Mouse (Mus musculus) limb, embryonic 14.5 days (tissue): ENCODE data around the gene Cebpa. TPM values are rescaled to one million over a fixed set of nuclear protein-coding genes. Genes with fewer than 3 reads are reported as not detected.

Source experiments
- ATAC-seq: fragments of 200-750 bp; cut with Nextera tagmentation; 2 replicates; pipeline ENCODE4 v1.8.0; 2017; ENCODE audit warnings: low read depth, moderate number of reproducible peaks, moderate TSS enrichment; ENCODE audit not compliant: low FRiP score
- DNase-seq: peaks from one replicate; pipeline ENCODE4 v3.0.0-alpha.2; 2015; ENCODE audit warnings: low spot score
- H3K27ac ChIP-seq: fragments of 300-500 bp; sonication (generic); replicated peaks from 2 replicates; pipeline ENCODE4 v1.5.1; 2014; ENCODE audit warnings: low read depth, mild to moderate bottlenecking, low read length, moderate library complexity, mixed read lengths
- H3K27me3 ChIP-seq: fragments of 300-500 bp; sonication (generic); 2 replicates; pipeline ENCODE4 v1.6.1; 2014; ENCODE audit warnings: low read length, mixed read lengths; ENCODE audit not compliant: control insufficient read depth, insufficient read depth
- H3K36me3 ChIP-seq: fragments of 300-500 bp; sonication (generic); 2 replicates; pipeline ENCODE4 v1.6.1; 2014; ENCODE audit warnings: mild to moderate bottlenecking, low read length, moderate library complexity, mixed read lengths; ENCODE audit not compliant: control insufficient read depth, insufficient read depth
- H3K4me1 ChIP-seq: fragments of 300-500 bp; sonication (generic); 2 replicates; pipeline ENCODE4 v1.6.1; 2014; ENCODE audit warnings: antibody characterized with exemption, low read length, mixed read lengths; ENCODE audit not compliant: control insufficient read depth, insufficient read depth
- H3K4me2 ChIP-seq: fragments of 300-500 bp; sonication (generic); replicated peaks from 2 replicates; pipeline ENCODE4 v1.6.1; 2014; ENCODE audit warnings: low read depth, mild to moderate bottlenecking, low read length, moderate library complexity; ENCODE audit not compliant: severe bottlenecking
- H3K4me3 ChIP-seq: fragments of 300-500 bp; sonication (generic); replicated peaks from 2 replicates; pipeline ENCODE4 v1.5.1; 2014; ENCODE audit warnings: low read length
- H3K9ac ChIP-seq: fragments of 300-500 bp; sonication (generic); 2 replicates; pipeline ENCODE4 v1.6.1; 2014; ENCODE audit warnings: mild to moderate bottlenecking, low read depth, low read length, moderate library complexity; ENCODE audit not compliant: severe bottlenecking
- H3K9me3 ChIP-seq: fragments of 300-500 bp; sonication (generic); 2 replicates; pipeline ENCODE4 v1.6.1; 2016; ENCODE audit warnings: low read length; ENCODE audit not compliant: control insufficient read depth
- POLR2A ChIP-seq: fragments of 200-500 bp; IDR thresholded peaks from 2 replicates; pipeline ENCODE4 v1.8.0; 2012; ENCODE audit warnings: inconsistent platforms, mild to moderate bottlenecking, moderate library complexity, borderline replicate concordance; ENCODE audit not compliant: insufficient read depth, insufficient read length; ENCODE audit errors: extremely low read depth
- WGBS: fragments of 180-500 bp; shearing (Covaris S2); extraction: QIAGEN DNeasy Blood & Tissue Kit; methylation state at CpG from one replicate; pipeline ENCODE4 v1.1.7; 2014; 5-methylcytosine and 5-hydroxymethylcytosine counted together
- polyA plus RNA-seq, 2 experiments: library from polyadenylated mRNA; depleted of rRNA in 1 of 2; stranded (reverse) in 1 of 2; unstranded in 1 of 2; fragments of >200 nt; fragmentation: Nextera tagmentation in 1 of 2; extraction: Ambion mirVana in 1 of 2; gene quantifications; 2 replicates each; pipeline versions ENCODE4 v1.2.1 to v1.2.3; 2012 to 2014

Cebpa gene
- polyA plus RNA-seq, 2 experiments, result 14.6 to 25.4 TPM

DNA sequence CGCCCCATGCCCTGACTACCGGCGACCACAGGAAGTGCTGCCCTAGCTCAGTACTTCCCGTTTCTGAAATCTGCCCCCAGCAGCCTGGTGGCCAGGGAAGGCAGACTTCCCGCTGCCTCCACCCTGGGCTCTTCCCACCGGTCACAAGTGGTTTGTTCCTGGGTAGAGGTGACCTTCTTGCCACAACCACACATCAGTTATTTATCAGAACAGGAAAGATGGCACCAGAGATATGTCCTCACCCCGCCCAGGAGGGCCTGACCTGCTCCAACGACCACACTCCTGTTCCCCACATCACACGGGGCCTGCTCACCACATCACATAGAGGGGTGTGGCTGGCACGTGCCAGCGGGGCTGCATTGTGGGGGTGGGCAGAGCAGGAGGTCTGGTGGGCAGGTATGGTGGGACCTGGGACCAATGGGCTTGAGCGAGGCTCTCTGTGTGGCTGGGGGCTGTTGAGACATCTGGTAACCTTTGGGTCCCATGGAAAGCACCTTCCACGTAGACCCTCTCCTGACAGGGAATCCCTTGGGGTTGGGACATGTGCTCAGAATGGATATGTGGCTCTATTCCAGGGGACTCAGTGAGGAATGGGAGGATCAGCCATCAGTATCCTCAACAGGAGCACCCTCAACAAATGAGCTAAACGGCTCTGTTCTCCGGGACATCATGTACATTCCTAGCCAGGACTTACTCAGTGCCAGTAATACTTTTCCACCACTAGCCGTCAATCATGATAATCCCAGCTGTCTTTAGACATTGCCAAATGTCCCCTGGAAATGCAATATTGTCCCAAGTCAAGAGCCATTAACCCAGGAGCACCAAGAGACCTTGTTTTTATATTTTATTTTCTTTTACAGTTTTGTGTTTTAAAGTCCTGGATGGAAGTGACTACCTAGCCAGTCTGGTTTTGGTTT, 37.7 kb downstream of the Cebpa start:
- 72% methylated on average over 16 of the region's 16 CpGs for WGBS
- DNase-seq (no peak), ATAC-seq (no peak)
- Histone ChIP-seq H3K4me2 (no peak overlapping the region), H3K4me1 (no peaks in the 10 kb centered on the region), H3K4me3 (no peak overlapping the region), H3K9ac (no peak overlapping the region), H3K27ac (no peak overlapping the region), H3K36me3 (no peaks in the 10 kb centered on the region), H3K27me3 (no peaks in the 10 kb centered on the region), H3K9me3 (no peaks in the 10 kb centered on the region)
- no peak for TF ChIP-seq POLR2A

DNA sequence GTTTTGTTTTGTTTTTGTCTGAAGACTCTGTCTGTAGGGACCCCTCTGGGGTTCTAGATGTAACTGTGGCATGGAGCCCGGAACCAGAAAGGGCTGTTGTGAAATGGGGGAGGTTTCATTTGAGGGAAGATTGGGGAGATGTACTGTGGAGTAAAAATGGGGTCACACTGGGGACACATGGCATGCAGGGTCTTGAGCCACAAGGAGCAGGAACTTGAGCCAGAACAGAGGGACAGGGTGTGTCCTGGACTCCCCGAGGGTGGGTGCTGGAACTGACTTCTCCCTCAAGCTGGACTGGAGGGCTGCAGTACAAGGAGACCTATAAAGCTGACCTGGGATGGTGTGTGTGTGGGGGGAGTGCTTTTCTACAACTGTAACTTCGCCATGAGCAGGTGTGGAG, 38.4 kb downstream of the Cebpa start:
- H3K27ac ChIP-seq, result no peak overlapping the region
- H3K4me2 ChIP-seq, result no peak overlapping the region
- H3K36me3 ChIP-seq, result no peaks in the 10 kb centered on the region
- H3K4me1 ChIP-seq, result no peaks in the 10 kb centered on the region
- DNase-seq, result no peak
- no peaks in the 10 kb centered on the region for H3K27me3 ChIP-seq
- no peak for ATAC-seq
- no peak for TF ChIP-seq POLR2A
- H3K9ac ChIP-seq, result no peak overlapping the region
- WGBS, result 61% methylated on average over 3 of the region's 3 CpGs
- no peaks in the 10 kb centered on the region for H3K9me3 ChIP-seq
- no peak overlapping the region for H3K4me3 ChIP-seq

DNA sequence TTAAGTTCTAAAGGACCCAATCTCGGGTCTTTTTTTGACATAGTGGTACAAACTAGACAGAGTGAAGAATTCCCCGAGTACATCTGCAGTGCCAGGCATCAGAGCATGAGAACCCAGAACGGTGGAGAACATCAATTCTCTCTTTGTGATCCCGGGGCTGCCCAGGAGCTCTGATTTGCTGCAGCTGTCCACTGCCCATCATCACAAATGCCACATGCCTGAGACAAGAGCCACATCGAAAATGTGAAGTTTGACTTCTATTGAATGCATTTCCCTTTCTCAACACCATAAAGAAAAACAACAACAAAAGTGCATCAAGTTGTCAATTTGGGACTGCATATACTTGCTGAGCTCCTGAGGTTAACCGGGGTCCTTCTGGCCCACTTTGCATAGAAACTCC, 43.4 kb downstream of the Cebpa start:
- no peaks in the 10 kb centered on the region for H3K4me1 ChIP-seq
- H3K27me3 ChIP-seq, result no peaks in the 10 kb centered on the region
- no peak overlapping the region for H3K4me3 ChIP-seq
- WGBS, result 70% methylated on average over 6 of the region's 6 CpGs
- TF ChIP-seq POLR2A, result no peak
- no peak overlapping the region for H3K9ac ChIP-seq
- H3K9me3 ChIP-seq, result no peaks in the 10 kb centered on the region
- H3K36me3 ChIP-seq, result no peaks in the 10 kb centered on the region
- DNase-seq (no peak), ATAC-seq (no peak)
- H3K27ac ChIP-seq, result no peak overlapping the region
- no peak overlapping the region for H3K4me2 ChIP-seq

DNA sequence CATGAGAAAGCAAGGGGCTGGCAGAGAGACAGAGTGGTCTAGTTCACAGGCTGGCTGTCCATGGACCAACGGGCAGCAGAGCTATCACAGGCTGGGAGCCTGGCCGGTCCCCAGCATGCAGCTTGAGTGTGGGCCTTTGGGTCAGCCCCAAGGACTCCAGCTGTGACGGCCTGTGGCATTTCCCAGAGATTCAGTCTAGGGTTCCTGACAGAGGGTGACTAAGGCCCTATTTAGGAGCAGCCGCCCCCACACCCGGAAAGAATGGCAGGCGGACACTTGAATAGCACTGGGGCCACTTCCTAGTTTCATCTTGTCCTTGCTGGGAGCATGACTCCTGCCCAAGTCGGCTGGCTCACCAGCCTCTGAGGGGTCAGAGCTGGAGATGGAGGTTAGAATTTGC, 44.5 kb downstream of the Cebpa start:
- H3K4me3 ChIP-seq, result no peak overlapping the region
- ATAC-seq, result no peak
- no peak overlapping the region for H3K4me2 ChIP-seq

DNA sequence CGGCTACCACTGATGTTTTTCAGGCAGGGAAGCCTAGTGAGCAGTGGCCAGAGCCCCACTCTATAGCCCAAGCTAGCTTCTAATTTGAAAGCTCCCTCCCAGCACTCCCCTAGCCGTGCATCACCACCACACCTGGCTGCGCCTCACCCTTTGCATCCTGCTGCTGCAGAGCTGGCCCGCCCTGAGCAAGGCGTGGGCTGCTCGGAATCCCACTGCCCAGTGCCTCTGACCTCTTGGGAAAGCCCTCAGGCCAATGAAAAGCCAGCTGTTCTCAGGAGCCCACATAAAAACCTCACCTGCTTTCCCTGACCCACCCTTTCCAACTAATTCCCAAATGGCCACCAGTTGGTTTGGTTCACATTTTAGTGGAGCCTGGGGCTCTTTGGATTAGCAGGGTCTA, 45.0 kb downstream of the Cebpa start:
- Histone ChIP-seq H3K4me3 (no peak overlapping the region), H3K36me3 (no peaks in the 10 kb centered on the region), H3K4me1 (no peaks in the 10 kb centered on the region), H3K4me2 (no peak overlapping the region), H3K27me3 (no peaks in the 10 kb centered on the region), H3K9ac (no peak overlapping the region), H3K27ac (no peak overlapping the region), H3K9me3 (no peaks in the 10 kb centered on the region)
- 54% methylated on average over 6 of the region's 6 CpGs for WGBS
- TF ChIP-seq POLR2A, result no peak
- ATAC-seq (no peak), DNase-seq (no peak)

More for the DNA sequence above, 44.5 kb downstream of the Cebpa start:
- no peak for TF ChIP-seq POLR2A
- Histone ChIP-seq H3K27me3 (no peaks in the 10 kb centered on the region), H3K36me3 (no peaks in the 10 kb centered on the region), H3K27ac (no peak overlapping the region), H3K9me3 (no peaks in the 10 kb centered on the region), H3K9ac (no peak overlapping the region), H3K4me1 (no peaks in the 10 kb centered on the region)
- WGBS, result 74% methylated on average over 7 of the region's 7 CpGs
- DNase-seq, result no peak

DNA sequence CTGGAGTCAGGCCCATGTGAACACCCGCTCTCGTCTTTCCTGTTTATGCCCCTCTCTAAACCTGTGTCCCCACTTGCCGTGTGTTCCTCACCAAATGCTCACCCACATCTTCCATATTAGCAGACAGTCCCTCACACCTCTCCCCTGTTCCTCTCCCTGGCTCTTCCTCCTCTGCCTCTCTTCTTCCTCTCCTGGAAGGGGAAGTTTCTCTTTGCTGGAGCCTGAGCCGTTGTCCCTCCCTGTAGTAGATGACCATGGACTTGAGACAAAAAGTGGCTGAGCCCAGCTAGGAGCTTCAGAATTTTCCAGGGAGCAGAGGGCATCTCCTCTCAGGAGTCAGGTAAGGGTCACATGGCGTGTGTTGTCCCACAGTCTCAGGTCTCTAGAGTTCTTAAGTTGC, 47.9 kb downstream of the Cebpa start:
- DNase-seq, result no peak
- no peak overlapping the region for H3K9ac ChIP-seq
- H3K4me1 ChIP-seq, result no peaks in the 10 kb centered on the region
- TF ChIP-seq POLR2A, result no peak
- no peak for ATAC-seq
- H3K9me3 ChIP-seq, result no peaks in the 10 kb centered on the region
- H3K36me3 ChIP-seq, result no peaks in the 10 kb centered on the region
- 83% methylated on average over 5 of the region's 5 CpGs for WGBS
- H3K27me3 ChIP-seq, result no peaks in the 10 kb centered on the region
- H3K4me3 ChIP-seq, result no peak overlapping the region
- no peak overlapping the region for H3K27ac ChIP-seq
- H3K4me2 ChIP-seq, result no peak overlapping the region
